Mouse (Mus musculus): Measurements from ENCODE around the gene Ccdc175. TPM values are rescaled to one million over a fixed set of nuclear protein-coding genes. Genes with fewer than 3 reads are reported as not detected.

Gene Ccdc175
- total and polyA plus RNA-seq, 3 experiments = not detected

DNA sequence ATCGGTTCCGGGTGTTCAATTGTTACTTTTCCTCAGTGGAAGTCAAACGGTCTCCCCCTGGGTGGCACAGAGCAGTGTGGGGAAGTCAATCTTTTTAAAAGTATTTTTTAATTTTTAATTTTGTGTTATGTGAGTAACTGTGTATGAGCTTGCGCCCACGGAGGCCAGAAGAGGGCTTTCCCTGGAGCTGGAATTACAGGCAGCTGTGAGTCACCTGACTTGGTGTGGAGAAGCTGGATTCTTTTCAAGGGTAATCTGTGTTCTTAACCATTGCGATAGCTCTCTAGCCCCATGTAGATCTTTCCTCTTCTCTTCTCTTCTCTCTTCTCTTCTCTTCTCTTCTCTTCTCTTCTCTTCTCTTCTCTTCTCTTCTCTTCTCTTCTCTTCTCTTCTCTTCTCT lies 69.7 kb downstream of the Ccdc175 start:
- Histone ChIP-seq H3K9me3 (replicated peaks) (no peaks in the 10 kb centered on the region), H3K4me1 (ENCODE audit: insufficient read depth, low read depth, low read length) (no peaks in the 10 kb centered on the region), H3K4me3 (ENCODE audit: low read depth, low read length) (no peak overlapping the region), H3K36me3 (replicated peaks) (no peaks in the 10 kb centered on the region), H3K27me3 (ENCODE audit: insufficient read depth, low read length) (peaks cover 2% of the 10 kb centered on the region; the same call in 1 of the 2 replicates)
- DNase-seq (ENCODE audit: low spot score) (no peak), ATAC-seq (ENCODE audit: extremely low read depth, insufficient number of reproducible peaks, low FRiP score, poor library complexity, severe bottlenecking) (no peak)
- TF ChIP-seq CTCF (IDR thresholded peaks at IDR 0.05; ENCODE audit: low read depth, low read length) = no peak
- no peak for TF ChIP-seq POLR2AphosphoS5 (IDR thresholded peaks at IDR 0.05; ENCODE audit: insufficient replicate concordance, low read depth, low read length)
- TF ChIP-seq GATA2 (IDR thresholded peaks at IDR 0.05; ENCODE audit: borderline replicate concordance, low read depth, low read length) = no peak
- TF ChIP-seq GATA1 (IDR thresholded peaks at IDR 0.05; ENCODE audit: borderline replicate concordance, low read length) = no peak
- no peak for TF ChIP-seq TAL1 (conservative IDR thresholded peaks at IDR 0.05; ENCODE audit: low read depth, low read length)

DNA sequence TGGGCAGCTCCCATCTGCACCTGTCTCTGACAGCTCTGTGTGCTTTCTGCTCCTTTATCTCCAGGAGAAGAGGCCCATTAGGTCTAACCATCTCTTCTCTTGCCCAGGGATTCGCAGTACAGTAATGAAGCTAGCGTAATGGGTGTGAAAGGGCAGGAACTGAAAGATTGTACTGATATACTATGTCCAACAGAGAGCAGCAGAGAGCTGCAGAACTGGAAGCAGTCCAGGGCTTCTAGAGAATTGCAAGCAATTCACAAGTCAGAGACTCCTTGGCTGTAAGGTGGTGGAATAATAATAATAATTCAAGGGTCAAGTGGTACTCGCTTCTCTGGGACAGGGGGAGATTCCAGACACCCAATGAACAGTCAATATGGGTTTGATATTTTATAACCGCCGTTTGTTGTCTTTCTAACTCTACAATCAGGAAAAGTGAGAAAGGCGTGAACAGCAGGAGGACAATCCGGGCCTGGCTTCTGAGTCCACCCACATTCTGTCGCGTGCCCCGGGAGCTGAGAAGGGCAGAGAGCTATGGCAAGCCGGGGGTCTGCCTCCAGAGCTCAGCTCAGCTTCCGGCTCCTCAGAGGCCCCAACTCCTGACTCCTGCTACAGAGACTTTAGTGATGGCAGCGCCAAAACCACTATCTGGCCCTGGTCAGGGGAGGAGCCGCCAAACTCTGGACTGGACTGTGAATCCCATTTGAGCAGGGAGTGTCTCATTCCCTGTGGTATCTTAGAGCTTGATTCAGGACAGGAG lies 80.1 kb downstream of the Ccdc175 start:
- TF ChIP-seq GATA1 (IDR thresholded peaks at IDR 0.05; ENCODE audit: borderline replicate concordance, low read length) = no peak
- peak; percentile 29; the same call in 1 of the 2 replicates for TF ChIP-seq CTCF (IDR thresholded peaks at IDR 0.05; ENCODE audit: low read depth, low read length)
- no peak for TF ChIP-seq POLR2AphosphoS5 (IDR thresholded peaks at IDR 0.05; ENCODE audit: insufficient replicate concordance, low read depth, low read length)
- TF ChIP-seq TAL1 (conservative IDR thresholded peaks at IDR 0.05; ENCODE audit: low read depth, low read length) = no peak
- no peak for TF ChIP-seq GATA2 (IDR thresholded peaks at IDR 0.05; ENCODE audit: borderline replicate concordance, low read depth, low read length)
- no peak; the same call in 1 of the 2 replicates for ATAC-seq (ENCODE audit: extremely low read depth, insufficient number of reproducible peaks, low FRiP score, poor library complexity, severe bottlenecking)
- Histone ChIP-seq H3K9me3 (replicated peaks) (no peaks in the 10 kb centered on the region), H3K27me3 (ENCODE audit: insufficient read depth, low read length) (peaks cover 16% of the 10 kb centered on the region), H3K4me3 (ENCODE audit: low read depth, low read length) (no peak overlapping the region), H3K4me1 (ENCODE audit: insufficient read depth, low read depth, low read length) (no peaks in the 10 kb centered on the region; the same call in 1 of the 2 replicates), H3K36me3 (replicated peaks) (peaks cover 14% of the 10 kb centered on the region)
- DNase-seq (ENCODE audit: low spot score) = peak; percentile 25

- Histone ChIP-seq H3K4me3 (ENCODE audit: low read depth, low read length) (no peak overlapping the region), H3K36me3 (replicated peaks) (peaks cover 20% of the 10 kb centered on the region), H3K9me3 (replicated peaks) (no peaks in the 10 kb centered on the region), H3K27me3 (ENCODE audit: insufficient read depth, low read length) (peaks cover 15% of the 10 kb centered on the region), H3K4me1 (ENCODE audit: insufficient read depth, low read depth, low read length) (no peaks in the 10 kb centered on the region; the same call in 1 of the 2 replicates)
- DNase-seq (ENCODE audit: low spot score) (no peak), ATAC-seq (ENCODE audit: extremely low read depth, insufficient number of reproducible peaks, low FRiP score, poor library complexity, severe bottlenecking) (no peak)
- TF ChIP-seq GATA2 (IDR thresholded peaks at IDR 0.05; ENCODE audit: borderline replicate concordance, low read depth, low read length) (no peak), GATA1 (IDR thresholded peaks at IDR 0.05; ENCODE audit: borderline replicate concordance, low read length) (no peak), TAL1 (conservative IDR thresholded peaks at IDR 0.05; ENCODE audit: low read depth, low read length) (no peak), CTCF (IDR thresholded peaks at IDR 0.05; ENCODE audit: low read depth, low read length) (no peak), POLR2AphosphoS5 (IDR thresholded peaks at IDR 0.05; ENCODE audit: insufficient replicate concordance, low read depth, low read length) (no peak)
These were observed 80.8 kb downstream of the Ccdc175 start for GRCm38 (mm10) chr12:72104027-72104426.

GRCm38 (mm10) chr12:72102776-72103175 lies 82.1 kb downstream of the Ccdc175 start:
- Histone ChIP-seq H3K9me3 (replicated peaks) (no peaks in the 10 kb centered on the region), H3K27me3 (ENCODE audit: insufficient read depth, low read length) (peaks cover 9% of the 10 kb centered on the region), H3K4me1 (ENCODE audit: insufficient read depth, low read depth, low read length) (no peaks in the 10 kb centered on the region; the same call in 1 of the 2 replicates), H3K4me3 (ENCODE audit: low read depth, low read length) (no peak overlapping the region), H3K36me3 (replicated peaks) (peaks cover 27% of the 10 kb centered on the region)
- DNase-seq (ENCODE audit: low spot score) (no peak), ATAC-seq (ENCODE audit: extremely low read depth, insufficient number of reproducible peaks, low FRiP score, poor library complexity, severe bottlenecking) (no peak)
- TF ChIP-seq TAL1 (conservative IDR thresholded peaks at IDR 0.05; ENCODE audit: low read depth, low read length) (no peak), CTCF (IDR thresholded peaks at IDR 0.05; ENCODE audit: low read depth, low read length) (no peak), POLR2AphosphoS5 (IDR thresholded peaks at IDR 0.05; ENCODE audit: insufficient replicate concordance, low read depth, low read length) (no peak), GATA1 (IDR thresholded peaks at IDR 0.05; ENCODE audit: borderline replicate concordance, low read length) (no peak)

GRCm38 (mm10) chr12:72096966-72097365 lies 87.9 kb downstream of the Ccdc175 start:
- no peaks in the 10 kb centered on the region for H3K27me3 ChIP-seq (ENCODE audit: insufficient read depth, low read length)
- H3K4me3 ChIP-seq (ENCODE audit: low read depth, low read length) = no peak overlapping the region
- no peaks in the 10 kb centered on the region for H3K4me1 ChIP-seq (ENCODE audit: insufficient read depth, low read depth, low read length)
- no peaks in the 10 kb centered on the region for H3K9me3 ChIP-seq (replicated peaks)
- H3K36me3 ChIP-seq (replicated peaks) = peaks cover 82% of the 10 kb centered on the region
- DNase-seq (ENCODE audit: low spot score) (no peak), ATAC-seq (ENCODE audit: extremely low read depth, insufficient number of reproducible peaks, low FRiP score, poor library complexity, severe bottlenecking) (no peak)
- no peak for TF ChIP-seq TAL1 (conservative IDR thresholded peaks at IDR 0.05; ENCODE audit: low read depth, low read length)
- TF ChIP-seq GATA2 (IDR thresholded peaks at IDR 0.05; ENCODE audit: borderline replicate concordance, low read depth, low read length) = no peak

GRCm38 (mm10) chr12:72089802-72090201 lies 95.0 kb downstream of the Ccdc175 start:
- no peak for ATAC-seq (ENCODE audit: extremely low read depth, insufficient number of reproducible peaks, low FRiP score, poor library complexity, severe bottlenecking)
- Histone ChIP-seq H3K9me3 (replicated peaks) (no peaks in the 10 kb centered on the region), H3K36me3 (replicated peaks) (peaks cover 48% of the 10 kb centered on the region), H3K27me3 (ENCODE audit: insufficient read depth, low read length) (peaks cover under 1% of the 10 kb centered on the region; the same call in 1 of the 2 replicates), H3K4me3 (ENCODE audit: low read depth, low read length) (no peak overlapping the region), H3K4me1 (ENCODE audit: insufficient read depth, low read depth, low read length) (peaks cover 22% of the 10 kb centered on the region)
- no peak for TF ChIP-seq GATA2 (IDR thresholded peaks at IDR 0.05; ENCODE audit: borderline replicate concordance, low read depth, low read length)
- no peak for TF ChIP-seq TAL1 (conservative IDR thresholded peaks at IDR 0.05; ENCODE audit: low read depth, low read length)
- TF ChIP-seq CTCF (IDR thresholded peaks at IDR 0.05; ENCODE audit: low read depth, low read length) = no peak
- no peak for TF ChIP-seq POLR2AphosphoS5 (IDR thresholded peaks at IDR 0.05; ENCODE audit: insufficient replicate concordance, low read depth, low read length)
- TF ChIP-seq GATA1 (IDR thresholded peaks at IDR 0.05; ENCODE audit: borderline replicate concordance, low read length) = no peak
- DNase-seq (ENCODE audit: low spot score) = no peak

Data from G1E (cell line).